Mouse (Mus musculus) left cerebral cortex, postnatal 14 days (tissue): ENCODE measurements at regions not wholly inside any gene's neighbourhood (a gene's known extent, or its start where the extent isn't known, plus 50 kb on each side); places are given as distances from the start of the nearest gene placed in this dataset.

Source experiments
- DNase-seq, 2 experiments: peaks; one replicate each; pipeline ENCODE4 v3.0.0; 2021 to 2022; ENCODE audit warnings: low spot score in 2 of 2, mixed read lengths in 1 of 2
- intact Hi-C: fragments of 180-260 bp; cut with DNase I; formaldehyde crosslinking; loops from one replicate; pipeline ENCODE4 v1.15.1; 2025

DNA sequence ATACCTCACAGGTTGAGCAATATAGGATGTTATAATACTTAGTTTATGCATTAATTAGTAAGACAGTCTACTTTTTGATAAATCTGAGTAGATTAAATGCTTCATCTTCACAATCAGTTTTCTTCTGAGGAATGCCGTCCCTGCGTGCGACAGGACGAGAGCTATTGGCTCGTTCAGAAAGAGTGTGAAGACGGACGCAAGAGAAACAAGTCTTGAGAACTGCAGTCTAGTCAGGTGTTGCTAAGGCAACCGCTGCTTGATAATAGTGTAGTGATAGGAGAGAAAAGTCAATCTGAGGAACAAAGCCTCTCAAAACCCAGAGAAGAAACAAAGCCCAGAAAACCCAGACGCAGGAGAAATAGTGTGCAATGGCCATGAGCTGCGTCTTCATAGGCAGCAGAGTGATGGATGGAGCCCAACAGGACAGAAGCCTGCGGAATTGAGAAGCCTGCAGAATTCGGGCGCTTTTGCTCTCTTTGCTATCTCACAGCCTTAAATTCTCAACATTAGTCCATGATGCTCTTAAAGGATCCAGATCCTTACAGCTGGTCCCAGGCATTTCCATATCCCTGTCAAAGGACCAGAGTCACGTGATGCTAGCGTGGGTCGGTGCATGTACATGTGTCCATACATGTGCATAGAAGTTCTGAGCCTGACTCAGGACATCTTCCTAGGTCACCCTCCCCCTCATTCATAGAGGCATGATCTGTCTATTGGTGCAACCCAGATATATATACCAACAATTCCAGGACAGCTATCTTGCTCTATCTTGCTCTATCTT is 366.7 kb downstream of the Lrriq3 start:
- intact Hi-C loops: no loop called here
- DNase-seq: no peak

- DNase-seq: no peak
- intact Hi-C loops: no loop called here
Measured at GRCm38 (mm10) chr3:155462095-155462494, 368.9 kb downstream of the Lrriq3 start.

DNA sequence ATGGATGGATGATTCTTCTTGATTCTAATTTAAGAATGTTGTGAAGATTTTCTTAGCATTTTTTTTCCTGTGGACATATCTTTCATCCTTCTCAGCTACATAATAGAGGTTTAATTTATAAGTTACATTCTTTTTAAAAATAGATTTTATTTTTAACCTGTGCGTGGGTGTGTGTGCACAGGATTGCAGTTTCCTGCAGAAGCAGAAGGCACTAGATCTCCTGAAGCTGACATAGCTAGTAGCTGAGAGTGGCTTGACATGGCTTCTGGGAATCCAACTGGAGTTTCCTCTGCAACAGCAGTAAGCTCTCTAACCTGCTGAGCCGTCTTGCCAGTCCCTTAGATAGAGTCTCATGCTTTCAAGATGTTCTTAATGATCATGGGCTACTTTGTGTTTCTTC is 377.5 kb downstream of the Lrriq3 start:
- peak in 1 of 2 experiments; percentile 59 for DNase-seq
- intact Hi-C loops: no loop called here

- DNase-seq: no peak
- intact Hi-C loops: no loop called here
Measured at GRCm38 (mm10) chr3:155485487-155485886, 392.3 kb downstream of the Lrriq3 start.

- DNase-seq: no peak
- intact Hi-C loops: no loop called here
Measured at GRCm38 (mm10) chr3:155487877-155488537, 394.8 kb downstream of the Lrriq3 start.

DNA sequence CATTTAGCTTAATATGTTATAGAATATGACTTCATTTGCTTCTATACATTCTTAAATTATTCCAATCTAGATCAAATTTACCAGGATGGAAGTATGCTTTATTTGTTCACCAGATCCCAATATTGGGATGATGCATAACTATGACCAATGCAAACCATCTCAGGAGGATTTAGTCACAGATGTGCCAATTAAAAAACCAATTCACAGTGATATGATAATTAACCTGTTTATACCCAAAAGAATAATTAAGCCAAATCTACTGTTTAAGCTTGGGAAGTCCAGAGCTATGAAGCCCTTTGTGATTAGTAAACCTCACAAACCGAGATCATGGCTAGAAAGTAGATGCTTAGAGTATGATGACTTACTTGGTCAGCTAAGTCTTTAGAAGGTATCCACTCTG is 397.4 kb downstream of the Lrriq3 start:
- intact Hi-C loops: no loop called here
- DNase-seq: no peak

DNA sequence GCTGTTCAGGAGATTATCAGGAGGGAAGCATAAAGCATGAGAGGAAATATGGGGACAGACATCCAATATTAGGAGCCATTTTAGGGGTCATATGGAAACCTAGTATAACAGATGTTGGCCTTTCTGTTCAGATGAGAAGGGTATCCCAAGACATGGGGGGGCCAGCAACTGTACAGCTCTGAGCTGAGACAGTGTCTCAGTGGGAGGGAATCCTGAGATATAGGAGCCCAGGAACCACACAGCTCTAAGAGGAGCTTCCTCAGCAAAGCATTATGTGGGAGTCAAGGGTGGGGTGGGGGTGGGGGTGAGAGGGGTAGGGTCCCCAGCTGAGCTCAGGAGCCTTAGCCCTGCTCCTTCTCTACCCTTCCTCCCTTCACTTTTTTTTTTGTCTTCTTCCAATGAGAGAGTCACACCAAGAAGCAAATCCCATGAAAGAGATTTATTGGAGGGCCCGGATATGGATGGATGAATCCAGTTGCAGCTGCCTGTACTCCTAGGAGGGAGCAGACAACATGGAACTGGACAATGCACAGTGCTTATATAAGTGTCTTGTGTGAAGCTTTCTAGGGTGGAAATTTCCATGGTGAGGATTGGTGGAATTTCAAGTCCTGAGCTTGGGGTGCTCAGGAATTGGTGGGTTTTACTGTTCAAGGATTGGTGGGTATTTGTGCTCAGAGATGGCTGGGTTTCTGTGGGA is 417.1 kb downstream of the Lrriq3 start:
- intact Hi-C loops: no loop called here
- DNase-seq: no peak

DNA sequence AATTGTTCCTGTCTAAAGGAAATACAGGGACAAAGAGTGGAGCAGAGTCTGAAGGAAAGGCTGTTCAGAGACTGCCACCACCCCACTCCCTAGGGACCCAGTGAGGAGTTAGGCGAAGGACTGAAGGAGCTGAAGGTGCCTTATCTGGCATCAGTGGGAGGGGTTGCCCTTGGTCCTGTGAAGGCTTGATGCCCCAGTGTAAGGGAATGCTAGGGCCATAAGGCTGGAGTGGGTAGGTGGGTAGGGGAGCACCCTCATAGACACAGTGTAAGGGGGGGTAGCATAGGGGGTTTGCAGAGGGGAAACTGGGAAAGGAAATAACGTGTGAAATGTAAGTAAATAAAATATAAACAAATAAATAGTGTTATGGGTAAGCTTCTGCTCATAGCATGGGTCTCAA is 420.7 kb downstream of the Lrriq3 start:
- no peak for DNase-seq
- intact Hi-C loops: no loop called here

- intact Hi-C loops: no loop called here
- DNase-seq: no peak
Measured at GRCm38 (mm10) chr3:155529312-155529711, 436.1 kb downstream of the Lrriq3 start.

DNA sequence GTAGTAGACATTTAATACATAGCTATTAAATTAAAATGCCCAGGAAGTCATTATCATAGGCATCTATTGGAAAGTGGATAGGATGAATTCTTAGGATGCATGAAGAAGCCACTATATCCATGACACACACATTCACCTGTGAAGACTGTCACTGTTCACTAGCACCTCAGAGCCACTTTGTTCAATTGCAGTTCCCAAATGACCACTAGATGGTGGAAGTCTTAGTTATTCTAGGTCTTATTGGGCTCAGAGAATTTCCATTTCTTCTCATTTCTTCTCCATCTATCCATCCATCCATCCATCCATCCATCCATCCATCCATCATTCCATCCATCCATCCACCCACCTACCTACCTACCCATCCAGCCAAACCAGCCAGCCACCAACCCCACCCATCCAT is 437.6 kb downstream of the Lrriq3 start:
- no peak for DNase-seq
- intact Hi-C loops: no loop called here

DNA sequence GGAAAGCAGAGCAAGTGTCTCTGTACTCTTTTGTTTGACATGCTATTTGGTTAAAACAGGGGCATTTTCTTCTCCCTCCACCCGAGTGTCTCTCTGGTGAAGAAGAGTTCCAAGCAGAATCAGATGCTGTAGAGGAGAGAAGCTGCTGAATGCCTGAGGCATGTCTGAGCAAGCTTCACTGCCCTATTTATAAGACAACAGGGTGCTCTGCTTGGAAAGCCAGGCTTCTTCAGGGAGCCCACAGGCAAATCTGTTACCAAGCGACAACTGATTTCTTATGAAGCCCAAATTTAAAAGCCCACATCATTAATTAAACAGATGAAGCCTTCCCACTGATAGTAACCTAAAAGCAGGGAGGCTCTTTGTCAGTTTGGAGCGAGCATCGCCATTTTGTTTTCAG is 438.8 kb downstream of the Lrriq3 start:
- intact Hi-C loops: no loop called here
- no peak for DNase-seq

GRCm38 (mm10) chr3:155548204-155548603 is 455.0 kb downstream of the Lrriq3 start:
- intact Hi-C loops: no loop called here
- peak in 1 of 2 experiments; percentile 3 for DNase-seq

DNA sequence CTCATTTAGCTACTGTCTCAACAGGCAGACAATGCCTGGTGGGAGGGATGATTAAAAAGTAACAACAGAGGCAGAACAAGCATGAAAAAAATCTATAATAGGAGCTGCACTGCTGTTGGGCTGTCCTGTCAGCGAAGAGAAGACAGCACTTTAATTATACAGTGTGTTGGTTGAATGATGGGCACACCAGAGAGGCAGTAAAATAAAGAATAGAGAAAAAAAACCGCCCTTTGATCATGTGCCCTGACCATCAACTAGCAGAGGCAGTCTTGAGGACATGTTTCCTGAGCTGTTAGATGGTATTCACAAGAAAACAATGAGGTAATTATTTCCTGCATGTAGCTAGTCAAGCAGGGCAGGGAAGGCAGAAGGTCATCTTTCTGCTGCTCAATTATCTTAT is 483.9 kb downstream of the Lrriq3 start:
- DNase-seq: no peak
- intact Hi-C loops: no loop called here

- DNase-seq: no peak
- intact Hi-C loops: no loop called here
Measured at GRCm38 (mm10) chr3:155604001-155604400, 510.8 kb downstream of the Lrriq3 start.
